Mouse (Mus musculus) spleen, postnatal 4 days (tissue): ENCODE measurements around the gene Slc29a1.
"Not testable (repeated sequence)": the region's sequence is repeated elsewhere in the genome, so short reads cannot be mapped to it uniquely, and the experiment has no call there.

ENCODE experiments used
- DNase-seq, 2 experiments: peaks; one replicate each; pipeline ENCODE4 v3.0.0; 2022; ENCODE audit warnings: low spot score in 2 of 2

Gene Slc29a1

DNA sequence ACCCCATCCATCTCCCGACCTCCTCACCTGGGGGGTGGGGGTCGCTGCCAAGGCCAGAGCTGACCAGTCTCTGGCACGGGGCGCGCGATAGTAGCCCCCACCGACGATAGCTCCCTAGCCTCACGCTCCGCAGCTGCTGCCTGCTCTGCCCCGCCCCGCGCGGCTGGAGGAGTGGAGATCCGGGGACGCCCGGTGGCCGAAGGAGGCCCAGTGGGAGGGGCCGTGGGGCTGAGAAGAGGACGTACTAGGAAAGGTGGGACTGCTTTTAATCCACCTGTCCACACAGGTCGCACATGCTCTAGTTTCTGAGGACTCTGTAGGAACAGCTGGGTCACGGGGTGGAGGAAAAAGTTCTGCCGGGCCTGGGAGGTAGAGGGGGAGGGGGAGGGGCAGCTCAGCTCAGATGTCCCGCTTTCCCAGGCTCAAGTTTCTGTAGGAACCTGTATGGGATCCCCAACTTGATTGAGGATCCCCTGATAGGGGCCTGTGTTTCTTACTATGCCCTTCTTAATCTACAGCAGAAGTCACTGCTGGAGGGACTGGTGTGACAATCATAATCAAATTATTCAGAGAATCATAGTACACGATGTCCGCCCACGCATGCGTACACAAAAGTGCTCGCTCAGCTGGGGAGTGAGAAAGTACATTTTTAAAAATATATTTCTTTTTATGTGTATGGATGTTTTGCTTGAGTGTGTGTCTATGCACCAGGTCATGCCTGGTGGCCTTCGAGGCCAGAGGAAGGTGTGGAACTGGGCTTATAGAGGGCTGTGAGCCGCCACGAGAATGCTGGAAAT is at the start of gene Slc29a1:
Gene Slc29a1, minus strand, starts transcription at position 161 of the 797 bp plus-strand sequence.
- DNase-seq = peak in 1 of 2 experiments; percentile 76

DNA sequence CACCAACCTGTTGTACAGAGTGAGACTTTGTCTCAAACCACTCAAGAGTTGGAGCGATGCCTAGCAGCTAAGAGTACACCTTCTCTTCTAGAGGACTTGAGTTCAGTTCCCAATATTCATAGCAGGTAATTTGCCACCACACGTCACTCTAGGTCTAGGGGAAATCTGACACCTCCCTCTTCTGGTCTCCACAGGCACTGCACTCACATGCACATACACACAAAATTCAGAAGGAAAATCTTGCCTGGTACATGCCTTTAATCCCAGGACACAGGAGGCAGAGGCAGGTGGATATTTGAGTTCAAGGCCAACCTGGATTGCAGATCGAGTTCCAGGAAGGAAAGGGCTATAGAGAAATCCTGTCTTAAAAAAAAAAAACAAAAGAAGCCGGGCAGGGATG is 44.8 kb upstream of the Slc29a1 start:
- DNase-seq = no peak

DNA sequence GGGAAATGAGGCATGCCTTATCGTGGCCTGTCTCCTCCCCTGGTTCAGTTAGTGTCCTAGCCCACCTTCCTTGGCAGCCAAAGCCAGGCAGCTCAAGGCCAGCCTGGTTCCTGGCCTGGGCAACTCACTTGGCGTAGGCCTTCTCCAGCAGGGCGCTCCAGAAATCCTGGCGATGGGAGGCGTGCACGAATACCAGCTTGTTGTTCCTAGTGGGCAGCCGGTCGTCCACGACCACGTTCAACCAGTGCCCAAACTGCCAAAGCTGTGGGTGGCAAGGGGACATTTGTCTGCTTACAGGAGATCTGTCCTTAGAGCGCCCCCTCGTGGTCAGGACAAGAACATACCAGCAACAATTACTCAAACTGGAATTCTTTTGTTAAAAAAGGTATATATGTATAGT is 43.3 kb upstream of the Slc29a1 start:
- DNase-seq = peak; percentile 67 to 91

DNA sequence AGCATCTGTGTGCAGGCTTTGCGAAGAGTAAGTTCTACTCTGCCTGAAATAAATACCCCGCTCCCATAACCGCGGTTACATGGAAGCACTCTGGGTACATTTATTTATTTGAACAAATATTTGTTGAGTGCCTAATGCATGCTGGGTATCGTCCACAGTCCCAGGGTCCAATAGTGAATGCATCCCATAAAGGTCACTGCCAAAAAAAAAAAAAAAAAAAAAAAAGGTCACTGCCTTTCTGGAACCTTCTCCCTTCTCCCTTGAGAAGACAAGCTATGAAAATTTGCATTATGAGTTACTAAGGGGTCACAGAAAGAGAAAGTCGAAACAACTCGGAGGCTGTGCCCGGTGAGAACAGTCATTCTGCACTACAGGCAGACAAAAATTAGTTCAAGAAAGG is 42.6 kb upstream of the Slc29a1 start:
- no peak for DNase-seq

DNA sequence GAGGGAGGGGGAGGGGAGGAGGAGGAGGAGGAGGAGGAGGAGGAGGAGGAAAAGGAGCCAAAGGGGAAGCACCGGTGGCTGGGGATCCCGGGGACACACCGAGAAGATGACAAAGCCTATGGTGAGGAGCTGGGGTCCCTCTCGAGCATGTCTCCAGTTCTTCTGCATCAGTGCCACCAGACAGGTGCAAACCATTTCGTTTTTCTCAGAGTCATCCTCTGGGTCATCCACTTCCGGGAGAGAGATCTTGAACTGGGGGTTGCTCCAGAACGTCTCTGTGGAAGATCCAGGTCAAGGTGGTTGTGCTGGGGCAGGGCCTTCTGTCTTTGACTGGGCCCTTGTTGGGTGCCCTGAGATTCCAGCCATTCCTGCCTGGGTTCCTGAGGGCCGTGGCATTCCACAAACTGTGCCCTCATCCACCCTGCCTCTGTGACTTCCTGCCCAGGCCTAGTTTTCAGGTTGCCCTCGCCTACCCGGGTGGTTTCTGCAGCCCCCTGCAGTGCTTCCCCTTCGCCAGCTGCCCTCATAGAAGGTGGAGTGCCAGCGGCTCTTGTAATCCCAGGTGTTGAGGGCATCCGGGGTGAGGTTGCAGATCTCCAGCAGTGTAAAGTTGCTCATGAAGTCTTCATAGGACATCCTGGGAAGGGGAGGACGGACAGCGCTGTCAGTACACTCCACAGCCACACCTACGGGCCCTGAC is 39.3 kb upstream of the Slc29a1 start:
- DNase-seq = no peak

DNA sequence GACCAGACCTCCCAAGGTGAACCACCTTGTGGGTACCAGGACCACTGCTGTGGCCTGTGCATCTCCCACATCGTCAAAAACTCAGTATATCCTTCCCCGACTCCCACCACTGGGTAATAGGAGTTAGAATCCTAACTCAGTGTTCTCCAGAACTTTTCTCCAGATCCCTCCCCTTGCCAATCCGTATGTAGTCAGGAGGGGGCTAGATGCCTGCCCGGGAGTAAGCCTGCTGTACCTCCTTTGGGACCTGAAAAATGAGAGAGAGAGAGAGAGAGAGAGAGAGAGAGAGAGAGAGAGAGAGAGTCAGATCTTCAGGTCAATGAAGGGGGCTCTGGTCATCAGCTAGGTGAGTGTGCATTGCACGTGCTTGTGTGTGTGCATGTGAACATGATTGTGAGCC is 34.6 kb upstream of the Slc29a1 start:
- DNase-seq = no peak

DNA sequence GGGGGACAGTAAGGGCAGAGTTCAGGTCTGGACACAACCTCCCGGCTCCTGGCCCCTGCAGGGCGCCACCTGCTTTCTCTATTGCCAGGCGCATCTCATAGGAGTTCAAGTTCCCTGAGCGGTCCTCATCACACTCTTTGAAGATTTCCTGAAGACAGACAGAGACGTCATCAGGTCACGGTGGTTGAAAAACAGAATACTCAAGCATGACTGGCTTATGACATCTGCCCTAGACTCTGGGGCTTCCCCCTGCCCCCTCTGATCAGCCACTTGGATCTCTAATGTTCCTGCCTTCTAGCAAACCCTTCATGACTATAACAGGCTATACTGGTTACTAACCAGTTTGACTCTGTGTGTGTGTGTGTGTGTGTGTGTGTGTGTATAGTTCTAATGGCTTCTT is 32.5 kb upstream of the Slc29a1 start:
- DNase-seq = no peak

DNA sequence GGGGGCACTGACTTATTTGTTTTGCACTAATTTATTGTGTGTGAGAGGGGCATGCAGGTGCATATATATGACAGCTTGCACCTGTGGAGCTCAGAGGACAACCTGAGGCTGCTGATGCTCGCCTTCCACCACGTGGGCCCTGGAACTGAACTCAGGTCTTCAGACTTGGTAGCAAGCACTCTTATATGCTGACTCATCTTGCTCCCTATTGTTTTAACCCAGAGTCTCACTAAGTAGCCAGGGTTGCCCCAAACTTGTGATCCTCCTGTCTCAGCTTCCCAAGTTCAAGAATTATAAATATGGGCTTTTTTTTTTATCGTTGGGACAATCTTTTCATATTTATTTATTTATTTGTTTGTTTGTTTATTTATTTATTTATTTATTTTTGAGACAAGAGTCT is 31.6 kb upstream of the Slc29a1 start:
- no peak for DNase-seq

DNA sequence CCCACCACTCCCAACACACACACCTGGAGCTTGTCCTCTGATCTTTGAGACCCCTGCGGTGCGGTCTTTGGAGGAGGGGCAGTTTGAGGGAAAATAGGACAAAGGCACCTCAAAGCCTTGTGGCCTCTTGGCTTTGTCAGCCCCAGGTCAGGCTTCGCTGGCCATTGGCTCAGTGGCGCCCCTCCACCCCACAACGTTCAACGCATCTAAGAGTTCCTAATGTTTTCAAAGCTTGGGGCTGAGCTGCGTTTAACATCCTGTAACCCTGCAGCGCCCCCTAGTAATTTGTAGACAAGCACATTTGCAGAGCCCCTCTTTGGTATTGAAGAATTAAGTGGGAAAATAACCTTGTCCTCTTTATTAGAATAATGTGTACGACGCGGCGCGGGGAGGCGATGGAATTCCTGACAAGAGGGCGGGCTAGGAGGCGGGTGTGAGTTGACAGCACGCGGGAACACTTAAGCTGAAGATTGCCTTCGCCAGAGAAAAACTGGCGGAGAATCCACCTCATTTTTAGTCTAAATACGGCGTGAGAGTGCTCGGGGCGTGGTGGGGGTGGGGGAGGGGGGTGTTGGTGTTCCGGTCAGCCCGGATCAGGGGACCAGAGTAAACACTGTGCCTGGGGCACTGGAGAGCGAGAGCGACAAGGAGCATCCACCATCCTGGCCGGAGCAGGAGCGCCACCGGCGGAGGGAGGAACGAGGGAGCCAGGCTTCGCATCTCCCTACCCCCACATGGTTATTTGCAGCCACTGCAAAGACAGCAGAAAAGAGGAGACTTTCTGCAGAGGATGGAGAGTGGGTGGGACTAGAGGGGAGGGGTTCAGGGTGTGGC is 30.7 kb upstream of the Slc29a1 start:
- peak; percentile 64 to 80 for DNase-seq

DNA sequence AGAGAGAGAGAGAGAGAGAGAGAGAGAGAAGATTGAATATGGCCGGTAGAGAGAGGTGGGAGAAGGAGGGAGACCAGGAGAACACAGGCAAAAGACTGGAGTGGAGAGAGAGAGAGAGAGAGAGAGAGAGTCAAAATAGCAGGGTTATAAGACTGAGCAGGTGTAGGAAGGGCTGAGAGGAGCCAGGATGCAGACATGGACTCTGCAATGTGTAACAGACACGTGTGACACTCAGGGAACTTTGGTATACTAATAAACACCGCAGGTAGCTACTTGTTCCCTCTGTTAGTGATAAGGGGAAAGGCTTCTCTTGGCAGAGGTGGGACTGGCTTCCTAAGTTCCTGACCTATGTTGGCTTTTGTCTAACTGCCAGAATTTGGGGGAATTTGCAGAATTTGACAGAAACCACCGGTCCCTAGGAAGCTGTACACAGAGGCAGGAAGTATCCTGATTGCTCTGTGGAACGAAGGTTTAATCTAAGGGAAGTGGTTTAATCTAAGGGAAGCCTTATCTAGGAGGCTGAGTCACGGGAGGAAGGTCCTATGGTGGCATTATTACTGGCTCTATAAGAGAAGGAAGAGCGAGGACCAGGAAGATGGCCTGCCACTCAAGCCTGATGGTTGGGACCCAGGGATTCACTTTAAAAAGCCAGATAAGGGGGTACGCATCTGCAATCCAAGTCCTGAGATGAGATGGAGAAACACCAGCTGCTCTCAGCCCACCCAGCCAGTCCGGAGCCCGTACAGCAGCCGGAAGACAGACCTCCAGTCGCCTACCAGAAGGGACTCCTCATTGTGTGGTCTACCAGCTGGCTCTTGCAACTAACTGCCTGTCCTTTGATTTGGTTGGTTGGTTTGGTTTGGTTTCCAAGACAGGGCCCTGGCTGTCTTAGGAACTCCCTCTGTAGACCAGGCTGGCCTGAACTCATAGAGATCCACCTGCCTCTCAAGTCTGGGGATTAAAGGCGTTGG is 29.8 kb upstream of the Slc29a1 start:
- DNase-seq = no peak

DNA sequence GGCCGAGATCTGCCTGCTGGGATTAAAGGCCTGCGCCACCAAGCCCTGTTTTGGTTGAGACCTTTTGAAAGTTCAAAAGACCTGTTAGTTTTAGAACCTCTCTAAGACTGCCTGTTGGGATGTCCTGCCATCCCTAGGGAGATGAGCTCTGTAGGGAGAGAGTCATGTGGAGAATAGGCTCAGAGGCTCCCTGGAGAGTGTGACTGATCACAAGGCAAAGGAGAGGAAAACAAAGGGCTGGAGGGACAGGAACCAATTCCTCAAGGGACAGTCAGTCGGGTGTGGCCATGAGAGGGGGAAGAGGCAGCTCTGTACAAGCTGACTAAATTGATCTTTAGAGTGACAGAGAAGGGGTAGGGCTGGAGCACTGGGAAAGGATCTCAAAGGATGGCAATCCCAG is 28.8 kb upstream of the Slc29a1 start:
- no peak for DNase-seq

DNA sequence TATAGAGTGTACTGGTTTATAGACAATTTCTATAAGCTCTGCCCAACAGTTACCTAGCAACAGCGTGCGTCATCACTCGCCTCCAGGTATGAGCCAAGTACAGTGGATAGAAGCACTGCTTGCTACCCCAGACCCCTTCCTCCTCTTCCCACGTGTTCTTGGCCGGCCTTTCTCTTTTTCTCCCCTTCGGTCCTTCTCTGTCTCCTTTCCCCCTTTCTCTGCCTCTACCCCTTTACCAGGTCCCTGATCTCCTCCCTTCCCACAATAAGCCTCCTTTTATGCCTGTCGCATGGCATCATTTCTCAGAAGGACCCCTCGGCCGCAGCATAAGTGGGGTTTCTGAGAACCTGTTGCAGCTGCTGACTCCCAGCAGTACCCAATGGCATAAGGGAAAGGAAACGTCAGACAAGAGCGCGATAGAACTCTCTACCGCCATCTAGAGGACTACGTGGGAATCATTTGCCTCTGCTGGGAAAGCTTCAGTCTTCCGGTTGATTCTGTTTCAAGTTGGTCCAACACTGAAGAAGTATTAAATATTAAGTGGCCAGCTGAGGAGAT is 27.2 kb upstream of the Slc29a1 start:
- DNase-seq = peak; percentile 61 to 83

DNA sequence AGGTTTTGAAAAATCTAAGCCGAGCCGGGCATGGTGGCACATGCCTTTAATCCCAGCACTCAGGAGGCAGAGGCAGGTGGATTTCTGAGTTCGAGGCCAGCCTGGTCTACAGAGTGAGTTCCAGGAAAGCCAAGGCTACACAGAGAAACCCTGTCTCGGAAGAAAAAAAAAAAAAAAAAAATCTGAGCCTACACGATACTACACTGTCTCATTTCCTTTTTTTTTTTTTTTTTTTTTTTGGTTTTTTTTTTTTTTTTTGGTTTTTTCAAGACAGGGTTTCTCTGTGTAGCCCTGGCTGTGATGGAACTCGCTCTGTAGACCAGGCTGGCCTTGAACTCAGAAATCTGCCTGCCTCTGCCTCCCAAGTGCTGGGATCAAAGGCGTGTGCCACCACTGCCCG is 24.0 kb upstream of the Slc29a1 start:
- DNase-seq = not testable (repeated sequence)

DNA sequence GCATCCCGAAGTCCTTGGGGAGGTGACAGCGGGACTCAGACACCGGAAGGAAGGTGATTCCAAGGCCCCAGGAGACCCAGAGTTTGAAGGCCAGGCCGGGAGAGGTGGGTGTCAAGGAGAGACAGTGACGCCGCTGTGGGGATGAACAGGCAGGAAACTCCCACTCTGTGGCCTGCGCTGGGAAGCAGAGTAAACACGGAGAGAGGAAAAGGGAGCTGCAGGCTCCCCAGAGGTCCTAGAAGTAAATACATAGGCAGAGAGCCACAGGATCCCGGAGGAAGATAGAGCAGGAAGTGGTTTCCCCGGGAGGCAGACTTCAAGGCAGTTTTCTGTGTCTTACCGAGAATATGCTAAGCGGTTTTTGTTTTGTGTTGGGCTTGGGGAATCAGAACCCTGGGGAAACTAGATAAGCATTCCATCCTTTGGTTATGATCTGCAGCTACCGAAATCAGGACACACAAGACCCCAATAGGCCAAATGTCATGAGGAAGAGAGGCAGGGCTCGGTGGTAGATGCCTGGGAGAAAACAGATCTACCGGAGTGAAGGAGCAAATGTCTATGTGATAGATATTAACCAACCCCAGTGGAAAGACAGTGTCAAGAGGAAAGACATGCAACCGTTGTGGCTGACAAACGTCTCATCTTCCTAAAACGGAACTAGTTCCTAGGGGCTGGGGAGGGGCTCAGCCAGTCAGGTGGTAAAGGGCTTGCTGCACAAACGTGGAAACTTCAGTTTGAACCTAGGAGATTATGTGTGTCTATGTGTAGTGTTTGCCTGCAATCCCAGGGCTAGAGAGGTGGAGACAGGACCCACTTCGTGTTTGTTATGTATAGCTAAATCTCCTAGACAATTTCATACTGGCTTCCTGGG is 20.2 kb upstream of the Slc29a1 start:
- DNase-seq = peak in 1 of 2 experiments; percentile 67

DNA sequence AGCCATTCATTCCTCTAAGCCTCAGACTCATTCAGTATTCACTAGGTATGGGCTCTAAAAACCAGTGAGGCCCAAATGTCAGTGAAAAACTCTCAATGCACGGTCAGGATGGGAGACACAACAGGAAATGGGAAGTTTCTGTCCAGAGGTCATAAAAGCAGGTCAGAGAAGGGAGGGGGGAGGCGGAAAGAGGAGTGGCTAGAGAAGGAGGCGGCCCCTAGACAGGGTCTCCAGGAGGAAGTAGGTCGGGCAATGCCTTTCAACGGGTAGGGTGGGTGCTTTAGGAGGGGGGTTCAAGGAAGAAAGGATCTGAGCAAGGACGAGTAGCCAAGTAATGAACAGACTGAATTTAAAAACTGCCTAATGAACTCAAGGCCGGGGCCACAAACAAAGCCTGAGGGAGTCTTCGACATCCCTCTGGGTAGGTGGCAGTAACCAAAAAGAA is 19.6 kb upstream of the Slc29a1 start:
- no peak for DNase-seq

DNA sequence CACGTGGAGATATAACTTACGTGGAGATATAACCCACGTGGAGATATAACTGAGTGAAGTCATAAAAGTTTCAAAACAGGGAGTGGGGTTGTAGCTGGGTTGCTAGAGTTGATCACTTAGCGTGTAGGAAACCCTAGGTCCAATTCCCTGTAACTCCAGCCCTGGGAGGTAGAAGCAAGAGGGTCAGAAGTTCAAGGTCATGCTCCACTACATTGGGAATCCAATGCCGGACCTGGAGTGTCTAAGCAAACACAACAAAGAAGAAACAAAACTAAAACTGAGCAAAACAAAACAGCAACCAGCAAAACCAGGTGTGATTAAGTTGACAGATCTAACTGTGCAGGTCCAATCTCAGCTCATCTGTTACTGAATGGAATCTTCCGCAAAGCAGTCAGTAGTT is 18.2 kb upstream of the Slc29a1 start:
- no peak for DNase-seq

DNA sequence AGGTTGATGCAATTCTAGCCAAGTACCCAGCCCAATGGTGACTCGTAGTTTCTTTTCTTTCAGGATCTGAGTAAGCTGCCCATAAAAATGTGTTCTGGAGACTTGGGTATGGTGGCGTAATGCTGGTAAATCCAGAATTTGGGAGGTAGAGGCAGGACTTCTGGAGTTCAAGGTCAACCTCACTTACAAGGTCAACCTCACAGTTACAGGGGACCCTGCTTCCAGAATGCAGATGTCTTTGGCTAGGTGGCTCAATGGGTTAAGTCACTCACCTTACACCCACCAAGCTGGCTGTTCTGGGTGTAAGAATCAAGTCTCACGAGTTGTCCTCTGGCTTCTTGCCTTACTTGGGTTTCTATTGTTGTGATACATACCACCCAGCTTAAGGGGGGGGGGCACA is 17.3 kb upstream of the Slc29a1 start:
- DNase-seq = no peak

DNA sequence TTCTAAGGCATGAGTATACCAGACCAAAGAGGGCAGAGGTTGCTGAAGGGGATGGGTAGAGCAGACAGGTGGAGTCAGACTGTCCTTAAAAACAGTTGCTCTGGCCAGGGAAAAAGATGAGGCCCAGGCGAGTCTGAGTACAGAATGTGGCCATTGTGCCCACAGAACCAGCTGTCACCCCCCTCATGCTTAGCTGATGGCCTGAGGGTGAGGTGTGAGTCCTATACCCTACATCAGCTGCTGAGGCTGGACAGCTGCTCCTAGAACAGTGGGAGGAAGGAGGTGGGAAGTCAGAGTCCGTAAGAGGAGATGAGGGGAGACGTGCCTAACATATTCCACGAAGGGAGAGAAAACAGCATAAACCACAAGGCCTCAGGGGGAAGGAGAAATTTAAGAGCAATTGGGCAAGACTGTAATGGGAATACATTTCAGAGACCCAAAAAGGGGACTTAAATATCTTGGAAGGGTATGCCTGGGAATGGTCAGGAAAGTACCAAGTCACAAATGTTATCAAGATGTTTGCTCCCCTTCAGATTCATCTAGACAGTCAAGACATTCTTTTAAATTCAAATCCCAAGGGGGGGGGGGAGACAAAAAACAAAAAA is 16.7 kb upstream of the Slc29a1 start:
- DNase-seq = no peak

DNA sequence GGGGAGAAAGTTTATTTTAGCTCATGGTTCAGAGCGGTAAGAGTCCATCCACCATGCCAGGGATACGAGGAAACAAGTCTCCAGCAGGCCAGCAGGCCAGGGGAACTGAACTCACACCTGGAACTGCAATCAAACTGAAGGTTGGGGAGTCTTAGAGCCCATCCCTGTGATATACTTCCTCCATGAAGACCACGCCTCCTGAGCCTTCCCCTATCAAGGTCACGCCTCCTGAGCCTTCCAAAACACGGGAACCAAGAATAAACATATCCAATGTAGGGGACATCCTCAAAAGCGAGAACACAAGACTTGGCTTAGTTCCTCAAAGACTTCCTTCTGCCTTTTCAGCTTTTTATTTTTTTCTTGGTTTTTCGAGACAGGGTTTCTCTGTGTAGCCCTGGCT is 13.5 kb upstream of the Slc29a1 start:
- DNase-seq = no peak
